Mouse (Mus musculus) kidney, embryonic 14.5 days (tissue): ENCODE measurements around the gene Ist1. TPM values are rescaled to one million over a fixed set of nuclear protein-coding genes. Genes with fewer than 3 reads are reported as not detected.
A peak's percentile ranks its signal among the peaks of the same experiment; 100 is the strongest.

Experiments used
- ATAC-seq: fragments of 200-750 bp; cut with Nextera tagmentation; 2 replicates; pipeline ENCODE4 v1.8.0; 2017; ENCODE audit warnings: moderate number of reproducible peaks, mild to moderate bottlenecking, moderate TSS enrichment, moderate library complexity; ENCODE audit not compliant: low FRiP score, low TSS enrichment
- H3K27ac ChIP-seq: fragments of 300-500 bp; sonication (generic); 2 replicates; pipeline ENCODE4 v1.5.1; 2014; ENCODE audit warnings: low read depth, mild to moderate bottlenecking, low read length, moderate library complexity, mixed read lengths
- H3K27me3 ChIP-seq: fragments of 300-500 bp; sonication (generic); 2 replicates; pipeline ENCODE4 v1.6.1; 2014; ENCODE audit warnings: mild to moderate bottlenecking, low read length; ENCODE audit not compliant: control insufficient read depth, insufficient read depth
- H3K36me3 ChIP-seq: fragments of 300-500 bp; sonication (generic); 2 replicates; pipeline ENCODE4 v1.6.1; 2014; ENCODE audit warnings: low read length, mixed read lengths; ENCODE audit not compliant: control insufficient read depth, insufficient read depth
- H3K4me1 ChIP-seq: fragments of 300-500 bp; sonication (generic); 2 replicates; pipeline ENCODE4 v1.6.1; 2014; ENCODE audit warnings: low read length, mixed read lengths; ENCODE audit not compliant: control insufficient read depth, insufficient read depth
- H3K4me2 ChIP-seq: fragments of 300-500 bp; sonication (generic); replicated peaks from 2 replicates; pipeline ENCODE4 v1.6.1; 2014; ENCODE audit warnings: low read depth, mild to moderate bottlenecking, low read length
- H3K4me3 ChIP-seq: fragments of 300-500 bp; sonication (generic); 2 replicates; pipeline ENCODE4 v1.5.1; 2014; ENCODE audit warnings: mild to moderate bottlenecking, low read length
- H3K9ac ChIP-seq: fragments of 300-500 bp; sonication (generic); 2 replicates; pipeline ENCODE4 v1.6.1; 2014; ENCODE audit warnings: low read depth, mild to moderate bottlenecking, low read length, moderate library complexity
- H3K9me3 ChIP-seq: fragments of 300-500 bp; sonication (generic); 2 replicates; pipeline ENCODE4 v1.6.1; 2016; ENCODE audit warnings: low read length; ENCODE audit not compliant: control insufficient read depth
- WGBS: fragments of 180-500 bp; shearing (Covaris S2); extraction: QIAGEN DNeasy Blood & Tissue Kit; methylation state at CpG from one replicate; pipeline ENCODE4 v1.1.7; 2014; 5-methylcytosine and 5-hydroxymethylcytosine counted together
- polyA plus RNA-seq: library from polyadenylated mRNA; unstranded; fragments of >200 nt; fragmentation: Nextera tagmentation; extraction: Ambion mirVana; gene quantifications from 2 replicates; pipeline ENCODE4 v1.2.1, GENCODE M21; 2014

The Ist1 gene
- polyA plus RNA-seq, 1 experiment from 2014 or later, result 143 TPM

DNA sequence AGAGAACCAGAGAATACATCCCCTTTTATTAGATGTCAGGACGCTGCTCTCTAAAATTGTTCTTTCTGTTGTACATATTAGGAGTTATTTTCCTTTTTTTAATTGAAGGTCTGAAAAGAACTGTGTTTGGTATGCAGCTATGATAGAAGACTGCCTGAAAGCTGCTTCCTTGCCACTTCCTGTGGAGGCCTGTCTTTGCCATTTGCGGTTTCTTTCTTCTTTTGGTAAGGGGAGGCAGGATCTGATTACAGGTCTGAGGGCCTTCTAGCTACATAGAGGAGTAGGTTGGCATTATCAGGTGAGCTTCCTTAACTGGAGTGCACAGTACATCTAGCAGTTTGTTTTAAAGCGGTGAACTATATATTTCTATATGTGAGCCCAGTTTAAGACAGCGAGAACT is 14.9 kb upstream of the Ist1 start:
- H3K36me3 ChIP-seq, result peaks cover 51% of the 10 kb centered on the region
- H3K4me2 ChIP-seq, result no peak overlapping the region
- no peak overlapping the region for H3K4me3 ChIP-seq
- H3K27me3 ChIP-seq, result no peaks in the 10 kb centered on the region
- H3K9ac ChIP-seq, result no peak overlapping the region
- ATAC-seq, result no peak
- H3K9me3 ChIP-seq, result no peaks in the 10 kb centered on the region
- H3K27ac ChIP-seq, result no peak overlapping the region
- H3K4me1 ChIP-seq, result peaks cover 16% of the 10 kb centered on the region
- WGBS, result 94% methylated on average over 4 of the region's 4 CpGs

DNA sequence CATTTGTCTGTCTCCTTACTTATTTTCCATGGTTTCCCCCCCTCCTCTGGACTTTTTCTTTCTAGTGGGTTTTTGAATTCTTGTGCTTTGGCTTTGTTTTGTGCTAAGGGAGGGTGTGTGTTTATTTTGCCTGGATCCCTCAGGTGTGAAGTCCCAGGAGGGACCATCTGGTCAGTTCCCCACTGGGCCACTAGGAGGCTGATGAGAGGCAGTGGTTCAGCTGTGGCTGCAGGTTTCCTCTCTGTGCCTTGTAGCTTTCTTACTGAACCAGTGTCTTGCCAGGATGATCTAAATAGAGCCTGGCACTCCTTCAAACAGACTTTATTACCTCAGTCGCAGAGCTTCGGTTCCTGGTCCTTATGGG is 13.8 kb upstream of the Ist1 start:
- H3K27me3 ChIP-seq, result no peaks in the 10 kb centered on the region
- H3K4me3 ChIP-seq, result peak overlapping the region; percentile 98
- H3K4me2 ChIP-seq, result peak overlapping the region; percentile 69
- no peaks in the 10 kb centered on the region for H3K9me3 ChIP-seq
- WGBS, result 6% methylated on average over 2 of the region's 2 CpGs
- ATAC-seq, result peak; percentile 42; the same call in 1 of the 2 replicates
- H3K9ac ChIP-seq, result peak overlapping the region; percentile 99; the same call in 1 of the 2 replicates
- no peak overlapping the region; the same call in 1 of the 2 replicates for H3K27ac ChIP-seq
- H3K36me3 ChIP-seq, result peaks cover 40% of the 10 kb centered on the region
- H3K4me1 ChIP-seq, result peaks cover 16% of the 10 kb centered on the region

DNA sequence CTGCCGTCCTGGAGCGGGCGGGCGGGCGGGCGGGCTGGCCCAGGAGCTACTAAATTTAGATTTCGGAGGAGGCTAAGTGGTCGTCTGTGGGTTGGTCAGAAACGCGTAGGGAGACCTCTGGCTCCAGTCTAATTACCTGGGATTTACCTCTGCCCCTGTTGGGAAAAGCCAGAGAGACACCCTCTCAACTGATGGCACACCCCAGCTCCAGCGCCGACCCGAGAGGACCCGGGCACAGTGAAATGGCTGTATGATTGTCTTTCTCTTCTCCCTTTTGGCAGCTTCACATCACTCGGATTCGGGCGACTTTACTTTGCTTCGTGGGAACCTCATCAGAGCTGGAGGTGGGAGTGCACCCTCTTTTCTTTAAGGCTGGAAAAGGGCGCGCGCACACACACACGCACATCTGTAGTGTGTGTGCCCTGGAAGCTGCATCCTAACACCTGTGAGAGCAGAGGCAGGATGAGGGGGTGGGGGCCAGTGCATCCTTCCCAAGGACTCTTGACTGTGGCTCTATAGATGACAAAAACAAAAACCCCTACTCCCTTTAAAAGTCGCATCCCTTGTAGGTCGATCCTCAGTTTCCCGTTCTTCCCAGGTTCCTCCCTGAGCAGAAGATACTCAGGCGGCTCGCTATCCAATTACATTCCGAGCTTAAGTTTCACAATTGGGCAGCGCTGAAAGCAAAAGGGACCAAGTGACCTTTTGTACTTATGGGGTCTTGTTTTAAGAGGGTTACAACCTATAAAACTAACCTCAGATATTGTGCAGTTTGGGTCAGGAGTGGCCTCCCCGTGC is 13.2 kb upstream of the Ist1 start:
- peak; percentile 18 for ATAC-seq
- Histone ChIP-seq H3K27ac (peak overlapping the region; percentile 94), H3K36me3 (peaks cover 35% of the 10 kb centered on the region), H3K9ac (peak overlapping the region; percentile 99), H3K4me1 (peaks cover 16% of the 10 kb centered on the region), H3K4me2 (peak overlapping the region; percentile 69), H3K9me3 (no peaks in the 10 kb centered on the region), H3K27me3 (no peaks in the 10 kb centered on the region), H3K4me3 (peak overlapping the region; percentile 98)
- WGBS, result under 1% methylated on average over 29 of the region's 30 CpGs

DNA sequence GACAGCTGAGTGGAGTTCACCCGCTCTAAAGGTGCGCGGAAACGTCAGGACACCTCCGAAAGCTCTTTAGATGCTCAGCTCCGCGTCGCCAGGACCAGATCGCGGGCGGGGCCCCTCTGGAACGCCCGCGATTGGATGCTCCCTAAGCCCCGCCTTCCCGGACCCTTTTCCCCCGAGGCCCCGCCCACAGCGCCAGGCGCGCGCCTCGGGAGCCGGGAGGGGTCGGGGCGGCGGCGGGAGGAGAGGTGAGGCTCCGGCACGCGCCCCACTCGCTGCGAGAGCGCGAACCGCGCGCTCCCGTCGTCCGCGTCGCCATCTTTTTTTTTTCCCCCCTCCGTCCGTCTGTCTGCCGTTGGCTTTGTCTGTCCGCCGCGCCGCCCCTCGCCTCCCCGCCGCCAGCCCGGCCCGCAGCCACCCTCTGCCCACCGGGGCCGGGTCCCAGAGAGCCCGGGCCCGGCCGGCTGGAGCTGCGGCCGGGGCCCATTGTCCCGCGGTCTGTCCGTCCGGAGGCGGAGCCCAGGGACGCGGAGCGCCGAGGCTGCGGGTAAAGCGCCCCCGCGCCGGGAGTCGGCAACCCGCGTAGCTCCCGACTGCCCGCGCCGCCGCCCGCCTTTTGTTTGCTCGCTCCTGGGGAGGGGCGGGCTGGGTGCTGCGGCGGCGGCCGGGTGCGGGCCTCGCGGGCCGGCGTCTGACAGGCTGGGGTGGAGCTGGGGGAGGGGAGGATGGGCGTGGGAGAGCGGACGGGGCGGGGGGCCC is 12.4 kb upstream of the Ist1 start, which contains the start of gene Zfp821:
Zfp821 (plus strand) TSS at position 227 of the 756 bp plus-strand sequence.
- H3K36me3 ChIP-seq, result peaks cover 27% of the 10 kb centered on the region
- peaks cover 16% of the 10 kb centered on the region for H3K4me1 ChIP-seq
- ATAC-seq, result peak; percentile 90
- peak within 1 kb of the TSS; percentile 69 for H3K4me2 ChIP-seq
- H3K9ac ChIP-seq, result peak within 1 kb of the TSS; percentile 99
- H3K4me3 ChIP-seq, result peak within 1 kb of the TSS; percentile 98
- H3K9me3 ChIP-seq, result no peaks in the 10 kb centered on the region
- no peaks in the 10 kb centered on the region for H3K27me3 ChIP-seq
- peak within 1 kb of the TSS; percentile 94 for H3K27ac ChIP-seq
- WGBS, result under 1% methylated on average over 61 of the region's 100 CpGs

DNA sequence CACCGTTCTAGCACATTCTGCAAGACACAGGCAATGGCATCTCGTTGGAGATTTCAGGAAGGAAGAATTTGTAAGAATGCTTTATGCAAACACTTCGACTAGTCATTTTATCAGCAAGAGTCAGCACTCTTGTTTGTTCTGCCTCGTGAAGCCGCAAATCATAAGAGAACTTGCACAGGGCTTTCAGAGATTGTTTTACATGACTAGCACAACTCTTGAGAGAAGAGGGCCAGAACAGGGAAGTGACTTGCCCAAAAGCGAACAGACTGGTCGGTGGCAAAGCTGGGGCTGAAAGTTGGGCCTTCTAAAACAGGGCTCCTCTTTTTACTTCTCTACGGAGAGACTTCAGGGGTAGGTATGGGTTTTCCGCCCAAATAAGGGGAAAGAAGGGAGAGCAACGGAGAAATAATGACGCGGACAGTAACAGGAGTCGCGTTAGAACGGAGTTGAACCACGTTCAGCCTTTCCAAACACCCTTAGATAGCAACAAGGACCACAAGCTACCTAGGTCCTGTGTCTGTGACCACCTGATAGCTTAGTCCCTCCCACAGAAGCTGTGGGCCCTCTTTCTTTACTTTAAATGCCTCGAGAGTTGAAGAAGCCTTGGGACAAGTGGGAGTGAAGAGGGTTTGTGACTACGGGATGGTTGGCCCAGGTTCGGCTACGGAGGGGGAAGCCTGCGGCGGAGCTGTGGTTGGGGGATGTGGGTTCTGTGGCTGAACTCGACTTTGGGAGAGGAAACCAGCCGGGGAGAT is 11.7 kb upstream of the Ist1 start:
- H3K9me3 ChIP-seq, result no peaks in the 10 kb centered on the region
- H3K4me3 ChIP-seq, result peak overlapping the region; percentile 98
- peak overlapping the region; percentile 43 for H3K9ac ChIP-seq
- WGBS, result 8% methylated on average over 24 of the region's 24 CpGs
- H3K27me3 ChIP-seq, result no peaks in the 10 kb centered on the region
- peak overlapping the region; percentile 69 for H3K4me2 ChIP-seq
- peaks cover 16% of the 10 kb centered on the region for H3K4me1 ChIP-seq
- 0 out of 2 replicates have a peak, but pooled peaks have one; percentile 13 for ATAC-seq
- H3K27ac ChIP-seq, result no peak overlapping the region
- H3K36me3 ChIP-seq, result peaks cover 21% of the 10 kb centered on the region

DNA sequence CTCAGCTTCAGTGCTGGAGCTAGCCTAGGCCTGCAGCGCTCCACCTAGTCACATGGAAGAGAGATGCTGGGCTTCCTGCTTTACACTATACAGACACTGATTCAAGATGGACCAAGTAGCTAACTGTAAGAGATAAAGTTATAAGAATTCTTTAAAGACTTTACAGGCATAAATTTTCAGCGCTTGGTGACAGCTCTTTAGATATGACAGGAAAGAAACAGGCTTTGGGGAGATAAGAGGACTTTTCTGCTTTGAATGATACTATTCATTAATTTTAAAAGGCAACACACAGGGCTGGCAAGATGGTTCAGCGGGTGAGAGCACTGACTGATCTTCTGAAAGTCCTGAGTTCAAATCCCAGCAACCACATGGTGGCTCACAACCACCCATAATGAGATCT is 5.4 kb upstream of the Ist1 start:
- no peaks in the 10 kb centered on the region for H3K36me3 ChIP-seq
- H3K4me2 ChIP-seq, result no peak overlapping the region
- H3K4me1 ChIP-seq, result peaks cover 7% of the 10 kb centered on the region; the same call in 1 of the 2 replicates
- no peak overlapping the region for H3K4me3 ChIP-seq
- H3K27ac ChIP-seq, result no peak overlapping the region
- H3K9ac ChIP-seq, result no peak overlapping the region
- 80% methylated on average over 3 of the region's 3 CpGs for WGBS
- no peaks in the 10 kb centered on the region for H3K27me3 ChIP-seq
- no peak for ATAC-seq
- no peaks in the 10 kb centered on the region for H3K9me3 ChIP-seq

DNA sequence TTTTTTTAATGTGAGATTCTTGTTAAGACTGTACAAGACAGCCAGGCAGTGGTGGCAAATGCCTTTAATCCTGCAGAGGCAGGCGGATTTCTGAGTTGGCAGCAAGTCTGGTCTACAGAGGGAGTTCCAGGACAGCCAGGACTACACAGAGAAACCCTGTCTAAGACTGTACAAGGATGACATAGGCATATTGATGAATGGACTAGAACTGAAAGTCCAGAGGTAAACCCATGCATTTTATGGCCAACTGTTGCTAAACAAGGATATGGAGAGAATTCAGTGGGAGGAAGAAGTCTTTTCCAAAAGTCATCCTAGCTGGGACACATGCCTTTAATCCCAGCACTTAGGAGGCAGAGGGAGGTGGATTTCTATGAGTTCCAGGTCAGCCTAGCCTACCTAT is 4.7 kb upstream of the Ist1 start:
- Histone ChIP-seq H3K27ac (no peak overlapping the region), H3K9ac (no peak overlapping the region), H3K27me3 (no peaks in the 10 kb centered on the region), H3K4me3 (no peak overlapping the region), H3K4me2 (no peak overlapping the region), H3K4me1 (peaks cover 7% of the 10 kb centered on the region; the same call in 1 of the 2 replicates), H3K9me3 (no peaks in the 10 kb centered on the region), H3K36me3 (no peaks in the 10 kb centered on the region)
- no peak for ATAC-seq
- 88% methylated on average over 1 of the region's 1 CpGs for WGBS

DNA sequence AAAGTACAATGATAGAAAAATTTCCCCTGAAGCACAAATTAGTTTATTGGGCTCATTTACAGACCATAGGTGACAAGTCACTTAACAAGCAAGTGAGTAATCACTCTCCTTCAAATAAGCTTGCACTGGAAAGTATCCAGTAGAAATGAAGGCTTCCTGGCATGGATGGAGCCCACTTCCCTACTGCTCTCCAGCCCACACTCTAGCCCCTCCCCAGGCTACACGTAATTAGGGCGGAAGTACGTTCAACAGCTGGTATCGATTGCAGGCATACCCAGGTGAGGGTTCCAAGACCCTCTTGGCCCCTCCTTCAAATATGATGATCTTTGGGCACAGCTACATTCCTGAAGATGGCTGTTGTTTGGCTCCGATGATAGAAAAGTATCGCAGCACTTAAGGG is 1.1 kb upstream of the Ist1 start:
- peaks cover 23% of the 10 kb centered on the region for H3K4me1 ChIP-seq
- peak overlapping the region; percentile 61; the same call in 1 of the 2 replicates for H3K4me2 ChIP-seq
- no peak overlapping the region for H3K27ac ChIP-seq
- no peaks in the 10 kb centered on the region for H3K27me3 ChIP-seq
- no peak overlapping the region for H3K9ac ChIP-seq
- H3K4me3 ChIP-seq, result peak overlapping the region; percentile 100; the same call in 1 of the 2 replicates
- no peaks in the 10 kb centered on the region for H3K36me3 ChIP-seq
- WGBS, result 36% methylated on average over 6 of the region's 6 CpGs
- no peak for ATAC-seq
- H3K9me3 ChIP-seq, result no peaks in the 10 kb centered on the region
